Mouse (Mus musculus) CD4-positive naive resting alpha-beta T cell, adult 76 days (primary cell): ENCODE measurements around the gene Smpd3. TPM values are rescaled to one million over a fixed set of nuclear protein-coding genes. Genes with fewer than 3 reads are reported as not detected.

ENCODE experiments used
- total RNA-seq: library from RNA; stranded (reverse); gene quantifications from one replicate; pipeline ENCODE4 v1.2.4, GENCODE M21; 2023

Gene Smpd3
- total RNA-seq: 0.32 TPM

DNA sequence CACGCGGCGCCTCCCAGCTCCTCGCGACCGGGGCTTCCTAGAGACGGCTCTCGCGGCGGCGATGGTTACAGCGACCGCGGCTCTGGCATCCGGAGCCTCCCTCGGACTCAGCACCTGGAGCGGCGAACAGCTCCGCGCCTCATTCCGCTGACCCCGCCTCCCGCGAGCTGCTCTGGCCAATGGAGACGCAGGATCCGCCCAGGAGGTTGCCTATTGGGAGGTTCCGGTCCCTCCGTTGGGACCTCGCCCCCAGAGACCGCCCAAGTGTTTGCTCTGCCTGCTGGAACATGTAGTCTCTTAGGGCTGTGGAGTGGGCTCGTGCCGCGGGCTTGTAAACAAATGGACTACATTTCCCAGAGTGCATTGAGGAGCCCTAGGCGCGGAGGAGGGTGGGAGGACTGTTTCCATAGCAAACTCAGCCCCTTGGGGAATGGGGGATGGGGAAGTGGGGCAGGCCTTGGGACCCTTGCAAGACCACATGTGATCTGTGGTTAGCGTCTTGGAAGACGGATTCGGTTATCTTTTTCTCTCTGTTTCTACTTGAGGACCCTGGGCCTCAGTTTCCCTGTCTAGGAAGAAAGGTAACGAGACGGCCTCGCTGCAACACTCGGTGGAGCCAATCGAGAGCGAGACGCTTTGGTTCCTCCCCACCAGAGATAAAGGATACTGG is at the start of gene Smpd3:
Gene Smpd3 (minus strand): TSS at position 137 of the 670 bp plus-strand sequence.

DNA sequence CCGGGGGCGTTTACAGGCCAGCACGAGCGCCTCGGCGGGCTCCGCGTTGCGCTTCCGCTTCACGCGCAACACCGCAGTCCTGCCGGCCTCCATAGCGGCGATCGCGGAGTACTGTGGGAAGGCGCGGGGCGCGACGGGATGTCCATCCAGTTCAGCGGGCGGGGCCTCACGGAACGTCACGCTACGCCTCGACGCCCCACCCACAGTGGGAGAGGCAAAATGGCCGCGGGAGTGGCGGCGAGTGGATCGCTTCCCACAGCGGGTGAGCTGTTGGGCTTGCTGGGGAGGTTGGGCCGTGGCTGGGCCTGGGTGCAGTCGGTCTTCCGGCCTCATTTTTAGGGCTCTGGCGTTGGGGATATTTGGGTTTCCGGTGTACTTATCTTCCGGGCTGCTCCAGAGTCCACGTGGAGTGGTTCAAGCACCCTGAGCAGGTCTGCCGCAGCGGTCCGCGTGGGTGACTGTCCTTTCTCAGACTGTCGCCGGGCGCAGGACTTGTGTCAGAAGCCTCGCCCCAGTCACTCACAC is 126.9 kb downstream of the Smpd3 start, which contains the start of the genes Slc7a6os and Prmt7:
Gene Slc7a6os (minus strand): TSS at position 115 of the 525 bp plus-strand sequence.
Gene Prmt7 (plus strand): TSS at position 116 of the 525 bp plus-strand sequence.

Other genes with a start within 250 kb of the Smpd3 start
- gene Esrp2, start 201.0 kb downstream of the Smpd3 start, total RNA-seq: 4.0 TPM
- gene Pla2g15, start 187.6 kb downstream of the Smpd3 start, total RNA-seq: 3.8 TPM
- gene Slc7a6, start 169.1 kb downstream of the Smpd3 start, total RNA-seq: 33.7 TPM
- 71.7 TPM for gene Slc7a6os, start 127.1 kb downstream of the Smpd3 start, total RNA-seq
- 29.7 TPM for gene Prmt7, start 127.1 kb downstream of the Smpd3 start, total RNA-seq
- 5.9 TPM for gene Zfp90, start 77.3 kb upstream of the Smpd3 start, total RNA-seq
- not detected for gene 6030452D12Rik, start 162.5 kb upstream of the Smpd3 start, total RNA-seq
- gene Cdh3, start 172.9 kb upstream of the Smpd3 start, total RNA-seq: not detected
- 147 TPM for gene Gm10073, start 235.5 kb upstream of the Smpd3 start, total RNA-seq